Mouse (Mus musculus): ENCODE measurements around the gene Zfp618.

DNA sequence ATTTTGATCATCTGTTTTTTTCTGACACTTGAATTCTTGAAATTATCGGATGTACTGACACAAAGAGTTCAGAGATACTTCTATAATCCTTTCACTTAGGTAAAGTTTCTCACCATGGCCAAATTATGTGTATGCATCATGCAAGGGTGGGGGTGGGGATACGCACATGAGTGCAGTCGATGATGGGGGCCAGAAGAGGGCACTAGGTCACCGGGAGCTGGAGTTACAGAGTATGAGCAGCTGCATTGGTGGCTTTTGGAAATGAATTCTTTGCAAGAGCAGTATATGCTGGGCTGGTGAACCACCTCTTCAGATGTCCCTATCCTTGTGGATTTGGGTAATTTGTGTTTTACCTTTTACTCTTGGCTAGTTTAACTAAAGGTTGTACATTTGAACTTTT lies 31.6 kb upstream of the Zfp618 start:
- TF ChIP-seq CTCF (IDR thresholded peaks at IDR 0.05; ENCODE audit: low read depth) (peak; percentile 27), EP300 (IDR thresholded peaks at IDR 0.05; ENCODE audit: low read depth) (no peak)

Measured in heart, postnatal 0 days (tissue).